Mouse (Mus musculus): Measurements from ENCODE around the gene Tcaf1. TPM values are rescaled to one million over a fixed set of nuclear protein-coding genes. Genes with fewer than 3 reads are reported as not detected.

Tcaf1 gene
- polyA plus RNA-seq, 1 experiment from 2014 or later: 104 TPM

DNA sequence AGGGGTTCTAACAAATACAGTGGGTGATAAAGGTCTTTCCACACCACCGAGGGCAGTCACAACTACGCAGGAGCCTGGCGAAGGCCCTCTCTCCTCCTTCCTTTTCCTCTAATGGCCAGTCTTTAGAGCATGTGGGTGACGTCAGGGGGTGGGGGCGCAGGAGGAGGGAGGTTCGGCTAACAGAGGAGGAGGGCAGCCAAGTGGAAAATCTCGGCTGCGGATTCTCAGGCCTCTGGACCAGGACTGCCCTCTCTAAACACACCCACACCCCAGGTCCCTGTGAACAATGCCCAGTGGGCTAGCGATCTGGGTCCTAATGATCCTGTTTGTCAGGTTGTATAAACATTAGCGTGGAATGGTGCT, 17.8 kb downstream of the Tcaf1 start:
- peak overlapping the region; percentile 79 for H3K9ac ChIP-seq (replicated peaks; ENCODE audit: low read depth, low read length)
- peak overlapping the region; percentile 82 for H3K4me2 ChIP-seq (replicated peaks; ENCODE audit: low read depth, low read length)
- H3K4me3 ChIP-seq (ENCODE audit: low read depth, low read length): peak overlapping the region; percentile 79
- no peaks in the 10 kb centered on the region; the same call in 1 of the 2 replicates for H3K36me3 ChIP-seq (ENCODE audit: control insufficient read depth, insufficient read depth, low read length)
- peak overlapping the region; percentile 97 for H3K27ac ChIP-seq (ENCODE audit: low read length)
- peak; percentile 88 for ATAC-seq (ENCODE audit: insufficient number of reproducible peaks, insufficient read depth, low FRiP score, low read depth)
- H3K4me1 ChIP-seq (ENCODE audit: control insufficient read depth, insufficient read depth, low read length): no peaks in the 10 kb centered on the region
- H3K27me3 ChIP-seq (ENCODE audit: control insufficient read depth, insufficient read depth, low read length): no peaks in the 10 kb centered on the region
- H3K9me3 ChIP-seq (ENCODE audit: control insufficient read depth, low read depth, low read length): no peaks in the 10 kb centered on the region
- WGBS: under 1% methylated on average over 10 of the region's 10 CpGs

DNA sequence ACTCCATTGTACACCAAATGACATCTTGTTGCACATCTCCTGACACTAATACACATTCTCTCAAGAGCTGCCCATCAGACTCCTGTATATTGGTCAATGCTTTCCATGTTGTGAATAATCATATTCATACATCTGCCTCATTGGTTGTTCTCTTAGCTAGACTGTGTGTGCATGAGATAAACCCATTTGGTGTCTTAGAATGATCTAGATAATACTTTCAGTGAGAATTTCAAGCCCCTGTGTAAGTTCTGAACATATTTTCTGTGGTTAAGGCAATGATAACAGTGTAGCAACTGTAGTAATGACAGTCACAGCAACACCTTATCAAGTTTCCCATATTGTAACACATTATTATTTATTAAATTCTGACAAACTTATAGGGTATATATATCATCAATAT, 20.1 kb downstream of the Tcaf1 start:
- H3K4me1 ChIP-seq (ENCODE audit: control insufficient read depth, insufficient read depth, low read length): no peaks in the 10 kb centered on the region
- H3K27ac ChIP-seq (ENCODE audit: low read length): no peak overlapping the region
- peaks cover 17% of the 10 kb centered on the region for H3K36me3 ChIP-seq (ENCODE audit: control insufficient read depth, insufficient read depth, low read length)
- H3K4me2 ChIP-seq (replicated peaks; ENCODE audit: low read depth, low read length): no peak overlapping the region
- H3K27me3 ChIP-seq (ENCODE audit: control insufficient read depth, insufficient read depth, low read length): no peaks in the 10 kb centered on the region
- H3K4me3 ChIP-seq (ENCODE audit: low read depth, low read length): no peak overlapping the region
- no peak overlapping the region for H3K9ac ChIP-seq (replicated peaks; ENCODE audit: low read depth, low read length)
- no peak for ATAC-seq (ENCODE audit: insufficient number of reproducible peaks, insufficient read depth, low FRiP score, low read depth)
- no peaks in the 10 kb centered on the region for H3K9me3 ChIP-seq (ENCODE audit: control insufficient read depth, low read depth, low read length)

DNA sequence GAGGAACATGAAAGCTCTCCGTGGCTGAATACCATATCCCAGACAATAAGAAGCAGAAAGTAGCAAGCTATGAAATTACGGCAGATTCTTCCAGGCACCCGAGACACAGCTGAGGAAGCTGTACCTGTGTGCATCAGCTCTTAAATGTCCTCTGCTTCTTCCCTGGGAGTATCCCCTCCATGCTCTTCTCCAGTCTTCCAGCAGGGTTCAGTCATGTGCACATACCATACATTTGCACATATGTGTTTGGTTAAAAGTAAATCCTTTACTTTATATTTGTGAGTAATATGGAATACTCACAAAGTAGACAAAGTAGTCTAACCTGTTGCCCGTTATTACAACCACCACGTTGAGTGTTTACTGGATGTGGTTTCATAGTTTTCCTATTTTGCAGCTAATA, 22.0 kb downstream of the Tcaf1 start:
- Histone ChIP-seq H3K4me2 (replicated peaks; ENCODE audit: low read depth, low read length) (no peak overlapping the region), H3K9me3 (ENCODE audit: control insufficient read depth, low read depth, low read length) (no peaks in the 10 kb centered on the region), H3K9ac (replicated peaks; ENCODE audit: low read depth, low read length) (no peak overlapping the region), H3K36me3 (ENCODE audit: control insufficient read depth, insufficient read depth, low read length) (peaks cover 17% of the 10 kb centered on the region), H3K27me3 (ENCODE audit: control insufficient read depth, insufficient read depth, low read length) (no peaks in the 10 kb centered on the region), H3K27ac (ENCODE audit: low read length) (no peak overlapping the region), H3K4me1 (ENCODE audit: control insufficient read depth, insufficient read depth, low read length) (no peaks in the 10 kb centered on the region), H3K4me3 (ENCODE audit: low read depth, low read length) (no peak overlapping the region)
- no peak for ATAC-seq (ENCODE audit: insufficient number of reproducible peaks, insufficient read depth, low FRiP score, low read depth)
- WGBS: 87% methylated on average over 5 of the region's 5 CpGs

DNA sequence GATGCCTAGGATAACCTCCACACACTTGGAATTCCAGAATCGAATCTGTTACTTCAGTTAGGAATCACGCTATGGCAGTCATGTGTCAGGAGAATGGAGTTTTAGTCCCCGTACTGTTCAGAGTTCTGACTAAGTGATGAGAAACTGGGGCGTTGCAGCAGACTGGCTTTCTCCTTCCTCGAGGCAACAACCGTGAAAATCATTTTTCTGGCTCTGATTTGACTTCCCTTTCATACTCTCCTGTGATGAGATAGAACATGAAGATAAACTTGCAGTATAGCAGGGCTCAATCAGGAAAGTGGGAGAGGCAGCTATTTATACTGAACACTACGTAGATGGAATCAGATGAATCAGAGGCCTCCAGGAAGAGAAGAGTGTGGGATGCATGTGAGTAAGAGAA, 29.8 kb downstream of the Tcaf1 start:
- H3K27me3 ChIP-seq (ENCODE audit: control insufficient read depth, insufficient read depth, low read length): no peaks in the 10 kb centered on the region
- no peak for ATAC-seq (ENCODE audit: insufficient number of reproducible peaks, insufficient read depth, low FRiP score, low read depth)
- H3K9ac ChIP-seq (replicated peaks; ENCODE audit: low read depth, low read length): no peak overlapping the region
- peaks cover 33% of the 10 kb centered on the region for H3K36me3 ChIP-seq (ENCODE audit: control insufficient read depth, insufficient read depth, low read length)
- no peak overlapping the region for H3K4me3 ChIP-seq (ENCODE audit: low read depth, low read length)
- H3K4me2 ChIP-seq (replicated peaks; ENCODE audit: low read depth, low read length): no peak overlapping the region
- no peaks in the 10 kb centered on the region for H3K4me1 ChIP-seq (ENCODE audit: control insufficient read depth, insufficient read depth, low read length)
- H3K27ac ChIP-seq (ENCODE audit: low read length): no peak overlapping the region
- 88% methylated on average over 7 of the region's 7 CpGs for WGBS
- H3K9me3 ChIP-seq (ENCODE audit: control insufficient read depth, low read depth, low read length): no peaks in the 10 kb centered on the region

DNA sequence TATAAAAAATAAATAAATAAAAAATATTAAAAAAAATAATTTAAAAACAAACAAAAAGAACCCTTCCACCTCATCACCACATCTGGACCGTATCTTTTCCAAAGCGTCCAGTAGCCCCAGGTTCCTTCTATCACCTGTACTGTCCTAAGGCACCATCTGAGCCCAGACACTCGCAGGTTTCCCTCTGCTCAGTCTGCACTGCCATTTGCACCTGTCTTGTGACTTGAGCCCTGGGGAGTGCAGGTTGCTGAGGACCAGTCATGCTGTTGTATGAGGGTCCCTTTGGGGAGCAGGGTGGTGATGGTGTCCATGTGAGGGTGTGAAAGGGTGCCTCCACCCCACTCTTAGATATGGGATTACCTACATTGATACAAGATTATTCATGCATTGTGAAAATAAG, 33.9 kb downstream of the Tcaf1 start:
- H3K9ac ChIP-seq (replicated peaks; ENCODE audit: low read depth, low read length): no peak overlapping the region
- H3K4me3 ChIP-seq (ENCODE audit: low read depth, low read length): no peak overlapping the region
- WGBS: 96% methylated on average over 3 of the region's 3 CpGs
- H3K9me3 ChIP-seq (ENCODE audit: control insufficient read depth, low read depth, low read length): no peaks in the 10 kb centered on the region
- H3K27me3 ChIP-seq (ENCODE audit: control insufficient read depth, insufficient read depth, low read length): no peaks in the 10 kb centered on the region
- peaks cover 58% of the 10 kb centered on the region for H3K36me3 ChIP-seq (ENCODE audit: control insufficient read depth, insufficient read depth, low read length)
- H3K27ac ChIP-seq (ENCODE audit: low read length): no peak overlapping the region
- no peak overlapping the region for H3K4me2 ChIP-seq (replicated peaks; ENCODE audit: low read depth, low read length)
- no peak for ATAC-seq (ENCODE audit: insufficient number of reproducible peaks, insufficient read depth, low FRiP score, low read depth)
- no peaks in the 10 kb centered on the region for H3K4me1 ChIP-seq (ENCODE audit: control insufficient read depth, insufficient read depth, low read length)

DNA sequence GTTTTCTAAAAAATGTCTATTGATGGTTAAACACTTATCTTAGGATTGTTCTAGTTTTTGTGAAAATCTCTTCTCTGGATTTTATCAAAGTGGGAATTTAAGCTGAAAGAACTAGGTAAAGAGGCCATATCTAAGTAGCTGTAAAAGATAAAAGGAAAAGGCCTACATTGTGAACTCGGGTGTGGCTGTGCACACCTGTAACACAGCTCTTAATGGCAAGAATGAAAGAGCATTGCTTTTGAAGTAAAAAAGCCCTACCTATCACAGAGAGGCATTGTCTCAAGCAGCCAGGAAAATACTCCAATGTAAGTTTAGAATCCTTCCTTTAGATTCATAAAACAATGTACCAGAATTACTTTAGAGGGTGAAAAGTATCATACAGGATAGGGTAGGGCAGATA, 38.1 kb downstream of the Tcaf1 start:
- Histone ChIP-seq H3K36me3 (ENCODE audit: control insufficient read depth, insufficient read depth, low read length) (peaks cover 46% of the 10 kb centered on the region), H3K27me3 (ENCODE audit: control insufficient read depth, insufficient read depth, low read length) (no peaks in the 10 kb centered on the region), H3K27ac (ENCODE audit: low read length) (no peak overlapping the region), H3K4me1 (ENCODE audit: control insufficient read depth, insufficient read depth, low read length) (no peaks in the 10 kb centered on the region), H3K4me3 (ENCODE audit: low read depth, low read length) (no peak overlapping the region), H3K9ac (replicated peaks; ENCODE audit: low read depth, low read length) (no peak overlapping the region), H3K4me2 (replicated peaks; ENCODE audit: low read depth, low read length) (no peak overlapping the region), H3K9me3 (ENCODE audit: control insufficient read depth, low read depth, low read length) (no peaks in the 10 kb centered on the region)
- 82% methylated on average over 1 of the region's 1 CpGs for WGBS
- ATAC-seq (ENCODE audit: insufficient number of reproducible peaks, insufficient read depth, low FRiP score, low read depth): peak; percentile 75; the same call in 1 of the 2 replicates

DNA sequence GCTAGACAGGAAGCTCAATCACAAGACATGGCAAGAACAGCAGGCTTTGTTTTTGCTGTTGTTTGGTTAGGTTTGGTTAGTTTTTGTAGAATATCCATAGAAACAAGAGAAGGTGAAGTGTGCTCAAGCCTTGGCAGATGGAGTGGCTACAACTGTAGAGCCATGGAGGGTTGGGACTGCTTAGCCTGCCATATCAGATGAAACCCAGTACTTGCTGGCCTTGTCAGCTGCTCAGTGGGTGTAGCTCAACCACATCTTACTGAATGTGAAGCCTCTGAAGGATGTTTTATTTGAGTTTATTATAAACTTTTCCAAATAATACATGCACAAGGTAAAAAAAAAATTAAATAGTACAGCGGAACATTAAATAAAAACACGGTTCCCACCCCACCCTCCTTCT, 42.2 kb downstream of the Tcaf1 start:
- 92% methylated on average over 2 of the region's 2 CpGs for WGBS
- Histone ChIP-seq H3K4me1 (ENCODE audit: control insufficient read depth, insufficient read depth, low read length) (no peaks in the 10 kb centered on the region), H3K27me3 (ENCODE audit: control insufficient read depth, insufficient read depth, low read length) (no peaks in the 10 kb centered on the region), H3K4me3 (ENCODE audit: low read depth, low read length) (no peak overlapping the region), H3K9ac (replicated peaks; ENCODE audit: low read depth, low read length) (no peak overlapping the region), H3K4me2 (replicated peaks; ENCODE audit: low read depth, low read length) (no peak overlapping the region), H3K9me3 (ENCODE audit: control insufficient read depth, low read depth, low read length) (no peaks in the 10 kb centered on the region), H3K27ac (ENCODE audit: low read length) (no peak overlapping the region), H3K36me3 (ENCODE audit: control insufficient read depth, insufficient read depth, low read length) (peaks cover 9% of the 10 kb centered on the region; the same call in 1 of the 2 replicates)
- ATAC-seq (ENCODE audit: insufficient number of reproducible peaks, insufficient read depth, low FRiP score, low read depth): no peak

DNA sequence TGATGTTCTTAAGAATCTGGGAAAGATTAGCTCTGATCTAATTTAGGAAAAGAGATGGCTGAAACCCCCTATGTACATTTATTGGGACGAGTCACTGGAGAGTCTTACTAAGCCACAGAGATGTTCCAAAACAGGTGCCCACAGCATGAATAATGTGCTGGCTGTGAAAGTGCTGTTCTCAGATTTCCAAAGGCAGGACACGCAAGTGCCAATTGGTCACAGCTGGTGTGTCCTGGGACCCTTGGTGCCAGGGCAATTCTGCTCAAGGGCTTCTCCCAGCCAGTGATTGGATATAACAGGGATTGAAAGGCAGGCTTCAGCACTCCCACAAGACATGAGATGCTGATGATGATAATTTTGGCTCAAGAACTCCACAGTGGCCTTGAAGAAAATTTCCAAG, 48.1 kb downstream of the Tcaf1 start:
- H3K9me3 ChIP-seq (ENCODE audit: control insufficient read depth, low read depth, low read length): no peaks in the 10 kb centered on the region
- no peak overlapping the region for H3K4me2 ChIP-seq (replicated peaks; ENCODE audit: low read depth, low read length)
- no peaks in the 10 kb centered on the region for H3K27me3 ChIP-seq (ENCODE audit: control insufficient read depth, insufficient read depth, low read length)
- H3K4me1 ChIP-seq (ENCODE audit: control insufficient read depth, insufficient read depth, low read length): no peaks in the 10 kb centered on the region
- H3K9ac ChIP-seq (replicated peaks; ENCODE audit: low read depth, low read length): no peak overlapping the region
- no peak overlapping the region for H3K4me3 ChIP-seq (ENCODE audit: low read depth, low read length)
- 69% methylated on average over 2 of the region's 2 CpGs for WGBS
- no peak overlapping the region for H3K27ac ChIP-seq (ENCODE audit: low read length)
- no peaks in the 10 kb centered on the region for H3K36me3 ChIP-seq (ENCODE audit: control insufficient read depth, insufficient read depth, low read length)
- ATAC-seq (ENCODE audit: insufficient number of reproducible peaks, insufficient read depth, low FRiP score, low read depth): no peak

DNA sequence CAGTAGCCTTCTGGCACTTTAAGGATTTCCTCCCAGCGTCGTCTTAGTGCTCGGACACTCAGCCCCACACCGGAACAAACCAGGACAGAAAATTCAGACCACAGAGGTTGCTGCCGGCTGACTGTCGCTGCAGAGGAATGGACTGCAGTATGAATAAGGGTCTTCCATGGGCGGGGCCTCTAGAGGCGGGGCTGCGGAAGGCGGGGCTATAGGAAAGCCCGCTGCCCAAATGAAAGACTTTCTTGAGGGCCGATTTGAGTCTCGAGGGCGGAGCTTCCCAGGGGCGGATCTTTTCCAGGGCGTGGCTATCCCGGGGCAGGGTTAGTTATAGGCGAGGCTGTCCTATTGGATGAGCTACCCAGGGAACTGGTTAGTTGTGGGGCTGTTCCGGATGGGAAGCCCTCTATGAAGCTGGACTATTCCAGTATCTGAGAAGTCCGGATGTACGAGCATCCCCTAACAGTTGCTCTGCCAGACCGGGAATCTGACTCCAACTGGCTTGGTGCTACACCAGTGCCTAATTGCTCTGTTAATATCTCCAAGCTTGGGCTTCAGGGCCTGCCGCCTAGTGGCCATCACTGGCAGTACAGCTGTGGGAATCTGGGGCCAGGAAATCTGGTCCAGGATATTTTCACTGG, 64.9 kb downstream of the Tcaf1 start, which contains the start of gene Tcaf2:
Gene Tcaf2, minus strand, starts transcription at position 343 of the 638 bp plus-strand sequence.
- under 1% methylated on average over 23 of the region's 23 CpGs for WGBS
- Histone ChIP-seq H3K4me3 (ENCODE audit: low read depth, low read length) (peak within 1 kb of the TSS; percentile 31), H3K27ac (ENCODE audit: low read length) (no peak within 1 kb of the TSS), H3K9me3 (ENCODE audit: control insufficient read depth, low read depth, low read length) (no peaks in the 10 kb centered on the region), H3K9ac (replicated peaks; ENCODE audit: low read depth, low read length) (no peak within 1 kb of the TSS), H3K4me1 (ENCODE audit: control insufficient read depth, insufficient read depth, low read length) (peaks cover 3% of the 10 kb centered on the region; the same call in 1 of the 2 replicates), H3K4me2 (replicated peaks; ENCODE audit: low read depth, low read length) (peak within 1 kb of the TSS; percentile 49), H3K27me3 (ENCODE audit: control insufficient read depth, insufficient read depth, low read length) (no peaks in the 10 kb centered on the region), H3K36me3 (ENCODE audit: control insufficient read depth, insufficient read depth, low read length) (no peaks in the 10 kb centered on the region)
- ATAC-seq (ENCODE audit: insufficient number of reproducible peaks, insufficient read depth, low FRiP score, low read depth): peak; percentile 98

Data from stomach, embryonic 14.5 days (tissue).